Mouse (Mus musculus) colon, adult 2 months (tissue): ENCODE measurements around the gene Olfr1449. TPM values are rescaled to one million over a fixed set of nuclear protein-coding genes. Genes with fewer than 3 reads are reported as not detected.

Source experiments
- polyA plus RNA-seq: library from polyadenylated mRNA; depleted of rRNA; stranded (reverse); fragments of >200 nt; gene quantifications from 2 replicates; pipeline ENCODE4 v1.2.3, GENCODE M21; 2012; rRNA removed

Olfr1449 gene
- not detected in 2 replicates for polyA plus RNA-seq

GRCm38 (mm10) chr19:12930540-12930939 is at the start of gene Olfr1449:
Olfr1449 (plus strand) TSS chr19:12930840.

GRCm38 (mm10) chr19:12883555-12883954 is 47.1 kb upstream of the Olfr1449 start, which contains the start of gene Olfr1445:
Olfr1445 (plus strand) TSS chr19:12883855.

GRCm38 (mm10) chr19:12893424-12893823 is 37.2 kb upstream of the Olfr1449 start, which contains the start of gene Olfr1446:
Olfr1446 (minus strand) TSS chr19:12893524.

GRCm38 (mm10) chr19:12903643-12904042 is 27.0 kb upstream of the Olfr1449 start, which contains the start of gene Olfr1447:
Olfr1447 (minus strand) TSS chr19:12903743.

GRCm38 (mm10) chr19:12924319-12924718 is 6.3 kb upstream of the Olfr1449 start, which contains the start of gene Olfr1448:
Olfr1448 (minus strand) TSS chr19:12924419.

GRCm38 (mm10) chr19:12949958-12950357 is 19.3 kb downstream of the Olfr1449 start, which contains the start of gene Olfr1450:
Olfr1450 (plus strand) TSS chr19:12950258.

Other genes starting within 250 kb of the Olfr1449 start
- gene Keg1, start 235.1 kb upstream of the Olfr1449 start, polyA plus RNA-seq = 0.10 TPM in 1 of 2 replicates, not detected in the other
- gene Cntf, start 165.2 kb upstream of the Olfr1449 start, polyA plus RNA-seq = 0.27 TPM in 1 of 2 replicates, not detected in the other
- 11.1 and 11.5 TPM in 2 replicates for gene Zfp91, start 134.7 kb upstream of the Olfr1449 start, polyA plus RNA-seq
- 2.3 and 2.5 TPM in 2 replicates for gene Lpxn, start 134.6 kb upstream of the Olfr1449 start, polyA plus RNA-seq
- gene Gm5244, start 84.2 kb upstream of the Olfr1449 start, polyA plus RNA-seq = not detected in 2 replicates
- not detected in 2 replicates for gene Olfr1444, start 73.6 kb upstream of the Olfr1449 start, polyA plus RNA-seq
- not detected in 2 replicates for gene Olfr1445, start 47.0 kb upstream of the Olfr1449 start, polyA plus RNA-seq
- gene Olfr1446, start 37.3 kb upstream of the Olfr1449 start, polyA plus RNA-seq = not detected in 2 replicates
- gene Olfr1447, start 27.1 kb upstream of the Olfr1449 start, polyA plus RNA-seq = not detected in 2 replicates
- gene Olfr1448, start 6.4 kb upstream of the Olfr1449 start, polyA plus RNA-seq = not detected in 2 replicates
- gene Olfr1450, start 19.4 kb downstream of the Olfr1449 start, polyA plus RNA-seq = not detected in 2 replicates
- gene Olfr1451, start 64.2 kb downstream of the Olfr1449 start, polyA plus RNA-seq = not detected in 2 replicates
- not detected in 2 replicates for gene Olfr1453, start 97.5 kb downstream of the Olfr1449 start, polyA plus RNA-seq
- not detected in 2 replicates for gene Olfr1454, start 129.8 kb downstream of the Olfr1449 start, polyA plus RNA-seq
- gene Olfr1457, start 167.1 kb downstream of the Olfr1449 start, polyA plus RNA-seq = not detected in 2 replicates
- gene Olfr1458, start 175.9 kb downstream of the Olfr1449 start, polyA plus RNA-seq = not detected in 2 replicates
- gene Olfr1459, start 218.7 kb downstream of the Olfr1449 start, polyA plus RNA-seq = not detected in 2 replicates
- not detected in 2 replicates for gene Olfr1461, start 232.2 kb downstream of the Olfr1449 start, polyA plus RNA-seq